Mouse (Mus musculus): ENCODE measurements around the gene Micu1. TPM values are rescaled to one million over a fixed set of nuclear protein-coding genes. Genes with fewer than 3 reads are reported as not detected.
A peak's percentile ranks its signal among the peaks of the same experiment; 100 is the strongest.
"Not testable (repeated sequence)": the region's sequence is repeated elsewhere in the genome, so short reads cannot be mapped to it uniquely, and the experiment has no call there.

Micu1 gene
- polyA plus RNA-seq, 2 experiments from 2014 or later: 47.1 to 78.3 TPM

DNA sequence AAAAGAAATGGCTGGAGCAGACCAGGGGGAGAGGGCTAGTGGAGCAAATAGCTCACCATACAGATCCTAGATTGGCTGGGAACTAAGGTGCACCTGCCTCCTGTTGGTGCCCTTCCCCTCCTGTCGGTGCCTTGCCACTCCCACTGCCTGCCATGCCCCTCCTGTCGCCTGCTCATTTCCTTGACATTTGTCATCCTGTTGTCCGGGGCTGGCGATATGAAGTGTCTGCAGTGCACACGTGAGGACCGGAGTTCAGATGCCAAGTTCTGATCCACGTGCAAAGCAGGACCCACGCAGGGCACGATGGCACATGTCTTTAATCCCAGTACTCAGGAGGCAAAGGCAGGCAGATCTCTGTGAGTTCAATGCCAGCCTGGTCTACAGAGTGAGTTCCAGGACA, 158.4 kb downstream of the Micu1 start:
- ATAC-seq: no peak

- ATAC-seq: no peak
Measured at GRCm38 (mm10) chr10:59861201-59861600, 158.9 kb downstream of the Micu1 start.

- no peak for ATAC-seq
Measured at GRCm38 (mm10) chr10:59862816-59863440, 160.7 kb downstream of the Micu1 start.

- no peak for ATAC-seq
Measured at GRCm38 (mm10) chr10:59863620-59864019, 161.3 kb downstream of the Micu1 start.

DNA sequence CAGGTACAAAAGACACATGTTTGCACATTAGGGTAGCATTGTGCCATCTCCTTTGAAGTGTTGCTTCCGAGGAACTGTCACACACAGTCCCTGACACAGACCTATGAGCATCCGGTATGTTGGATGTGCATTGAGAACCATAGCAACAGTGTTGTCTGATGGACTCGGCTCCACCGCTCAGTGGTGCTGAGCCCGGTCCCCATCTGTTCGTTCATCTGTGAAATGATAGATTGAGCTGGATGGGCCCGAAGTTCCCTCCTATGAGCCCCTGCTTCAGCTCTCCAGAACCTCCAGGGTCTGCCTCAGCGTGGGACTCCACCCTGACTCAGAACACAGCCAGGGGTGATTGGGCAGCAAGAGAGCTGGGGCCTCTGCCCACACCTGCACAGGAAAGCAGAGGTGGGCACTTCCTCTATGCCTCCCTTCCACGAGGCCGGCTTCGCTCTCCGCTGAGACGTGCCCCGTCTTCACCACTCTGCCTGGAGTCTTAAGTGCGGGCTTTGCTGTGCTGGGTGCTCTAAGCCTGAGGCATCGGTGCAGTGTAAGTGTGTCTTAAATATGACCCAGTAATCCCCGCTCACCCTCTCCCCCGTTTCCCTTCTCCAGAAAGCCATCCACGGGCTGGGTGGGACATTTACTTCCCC, 162.1 kb downstream of the Micu1 start:
- peak; percentile 71 for ATAC-seq

DNA sequence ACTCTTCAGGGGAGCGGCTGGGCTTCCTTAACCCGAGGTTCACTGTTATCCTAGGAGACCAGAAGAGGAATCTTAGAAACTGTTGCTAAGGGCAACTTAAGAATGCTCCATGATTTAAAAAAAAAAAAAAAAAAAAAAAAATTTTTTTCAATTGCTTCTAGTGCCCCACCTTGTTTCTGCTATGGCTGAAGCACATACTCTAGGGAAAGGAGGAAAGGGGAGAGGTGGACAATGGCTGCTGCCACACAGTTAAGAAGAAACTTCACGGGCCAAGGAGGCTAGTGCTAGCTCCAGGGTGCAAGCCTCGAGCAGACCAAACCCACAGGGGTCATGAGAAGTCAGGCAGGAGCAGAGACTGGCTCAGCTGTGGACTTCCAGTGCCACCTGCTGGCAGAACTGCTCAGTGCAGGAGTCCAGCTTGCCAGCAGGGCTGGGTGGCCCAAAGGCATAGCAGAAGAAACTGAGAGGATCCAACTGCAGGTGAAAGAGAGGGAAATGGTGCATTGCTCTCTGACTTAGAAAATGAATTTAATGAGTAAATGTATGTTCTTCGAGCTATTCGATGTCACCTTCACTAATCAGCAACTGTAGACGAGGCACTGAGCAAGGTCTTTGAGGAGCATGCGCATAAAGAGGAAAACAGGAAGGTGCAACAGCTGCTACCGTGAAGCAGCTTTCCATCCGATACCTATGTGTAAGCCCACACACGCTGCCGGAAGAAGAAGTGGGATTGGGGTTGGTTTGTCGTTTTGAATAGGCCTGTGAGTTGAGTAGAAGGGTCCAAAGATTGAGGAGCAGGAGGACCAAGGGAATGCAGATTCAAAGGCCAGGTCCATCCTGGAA, 162.8 kb downstream of the Micu1 start:
- peak; percentile 89 for ATAC-seq

DNA sequence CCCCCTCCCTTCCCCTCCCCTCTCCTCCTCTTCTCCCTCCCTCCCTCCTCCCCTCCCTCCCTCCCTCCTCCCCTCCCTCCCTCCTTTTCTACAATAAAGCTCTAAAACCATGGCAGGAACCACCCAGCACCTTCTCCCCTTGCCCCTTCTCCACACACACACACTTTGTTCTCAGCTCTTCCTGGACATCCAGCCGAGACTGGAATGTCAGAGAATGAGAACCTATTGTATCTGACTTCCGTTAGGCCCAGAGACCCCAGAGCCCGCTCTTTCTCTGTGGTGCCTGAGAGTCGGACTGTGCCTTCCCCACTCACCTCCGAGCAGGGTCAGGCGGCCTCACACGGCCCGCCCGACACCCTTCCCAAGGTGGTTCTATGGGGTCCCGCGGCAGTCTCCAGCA, 166.0 kb downstream of the Micu1 start:
- ATAC-seq: no peak

DNA sequence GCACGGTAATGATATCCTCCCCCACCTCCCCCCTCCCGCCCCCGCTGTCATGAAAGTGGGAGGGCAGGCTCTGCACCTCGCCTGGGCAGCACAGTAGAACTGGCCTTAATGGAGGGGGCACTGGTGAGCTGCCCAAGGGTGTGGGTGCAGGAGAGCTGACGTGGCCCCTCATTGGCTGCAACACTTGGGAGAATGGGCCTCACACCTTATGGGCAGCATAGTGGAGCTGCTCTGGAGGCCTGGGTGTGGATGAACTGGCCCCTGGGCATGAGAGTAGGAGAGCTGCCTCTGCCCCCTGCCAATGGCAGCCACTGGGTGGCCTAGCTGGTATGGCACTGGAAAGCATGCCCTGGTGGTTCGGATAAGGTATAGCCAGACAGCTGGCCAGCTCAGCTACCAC, 167.8 kb downstream of the Micu1 start:
- ATAC-seq: no peak

- not testable (repeated sequence) for ATAC-seq
Measured at GRCm38 (mm10) chr10:59872651-59873050, 170.4 kb downstream of the Micu1 start.

- no peak for ATAC-seq
Measured at GRCm38 (mm10) chr10:59873206-59873605, 170.9 kb downstream of the Micu1 start.

DNA sequence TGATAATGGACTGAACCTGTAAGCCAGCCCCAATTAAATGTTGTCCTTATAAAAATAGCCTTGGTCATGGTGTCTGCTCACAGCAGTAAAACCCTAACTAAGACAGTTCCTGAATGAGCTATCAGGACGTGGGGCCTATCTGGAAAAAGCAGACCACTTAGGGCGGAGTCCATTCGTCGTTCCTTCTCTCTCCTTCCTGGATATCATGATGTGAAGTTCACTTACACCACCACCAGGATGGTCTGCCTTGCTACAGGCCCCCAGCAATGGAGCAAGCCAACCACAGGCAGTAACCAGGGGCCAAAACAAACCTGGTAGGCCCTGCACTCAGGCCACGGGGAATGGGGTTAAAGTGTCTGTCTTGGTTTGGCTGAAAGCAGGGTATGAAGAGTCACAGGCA, 171.3 kb downstream of the Micu1 start:
- ATAC-seq: no peak

- no peak for ATAC-seq
Measured at GRCm38 (mm10) chr10:59875396-59875795, 173.1 kb downstream of the Micu1 start.

- not testable (repeated sequence) for ATAC-seq
Measured at GRCm38 (mm10) chr10:59876698-59877097, 174.4 kb downstream of the Micu1 start.

DNA sequence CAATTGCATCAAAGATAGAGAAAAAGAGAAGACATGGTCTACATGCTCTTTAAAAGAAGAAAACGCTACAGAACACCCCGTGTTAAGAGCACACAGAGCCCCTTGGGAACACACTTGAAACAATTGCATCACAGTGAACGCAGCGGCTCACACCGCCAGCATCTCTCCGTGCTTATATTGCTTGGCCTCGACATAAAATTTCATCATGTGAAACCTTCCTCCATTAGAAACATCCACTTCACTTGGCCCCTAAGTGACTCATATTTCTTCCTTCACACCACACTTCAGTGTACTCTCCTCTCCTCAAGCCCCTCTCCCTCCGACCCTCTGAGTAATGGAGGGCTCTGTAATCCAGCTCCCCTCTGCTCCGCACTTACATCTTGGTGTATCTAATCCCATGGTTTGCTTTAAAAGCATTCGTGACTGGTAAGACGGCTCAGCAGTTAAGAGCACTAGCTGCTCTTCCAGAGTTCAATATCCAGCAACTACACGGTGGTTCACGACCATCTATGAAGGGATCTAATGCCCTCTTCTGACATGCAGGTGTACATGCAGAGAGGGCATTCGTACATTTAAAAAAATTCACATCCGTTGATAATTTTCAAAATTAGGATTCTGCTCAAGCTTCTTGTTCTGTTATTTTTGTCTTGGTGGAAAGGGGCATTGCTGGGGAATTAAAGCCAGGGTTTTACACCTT, 175.3 kb downstream of the Micu1 start:
- no peak for ATAC-seq

DNA sequence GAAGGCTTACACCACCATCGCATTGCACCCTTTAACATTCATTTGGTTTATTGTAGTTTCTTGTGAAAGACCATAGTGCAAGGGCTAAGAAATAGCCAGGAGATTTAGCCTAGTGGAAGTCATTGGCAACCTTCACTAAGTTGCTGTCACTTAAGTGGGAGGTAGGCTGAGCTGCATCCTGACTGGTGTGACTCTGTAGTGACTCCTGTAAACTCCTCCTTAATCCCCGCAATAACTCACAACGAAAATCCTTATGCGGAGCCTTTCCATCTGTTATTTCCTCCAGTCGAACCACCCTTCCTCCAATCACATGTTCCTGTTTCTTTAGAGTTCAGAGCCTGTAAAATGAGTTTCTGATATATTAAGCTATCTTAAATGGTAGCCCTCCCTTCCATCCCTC, 176.5 kb downstream of the Micu1 start:
- ATAC-seq: peak; percentile 27

- peak; percentile 91 for ATAC-seq
Measured at GRCm38 (mm10) chr10:59879255-59880028, 177.2 kb downstream of the Micu1 start, which contains the start of gene Dnajb12. Gene Dnajb12, plus strand, starts transcription at chr10:59879556.

GRCm38 (mm10) chr10:59880029-59880386, 177.7 kb downstream of the Micu1 start:
- ATAC-seq: peak; percentile 16

- no peak for ATAC-seq
Measured at GRCm38 (mm10) chr10:59880837-59881236, 178.6 kb downstream of the Micu1 start.

GRCm38 (mm10) chr10:59884327-59885173, 182.3 kb downstream of the Micu1 start:
- ATAC-seq: no peak

DNA sequence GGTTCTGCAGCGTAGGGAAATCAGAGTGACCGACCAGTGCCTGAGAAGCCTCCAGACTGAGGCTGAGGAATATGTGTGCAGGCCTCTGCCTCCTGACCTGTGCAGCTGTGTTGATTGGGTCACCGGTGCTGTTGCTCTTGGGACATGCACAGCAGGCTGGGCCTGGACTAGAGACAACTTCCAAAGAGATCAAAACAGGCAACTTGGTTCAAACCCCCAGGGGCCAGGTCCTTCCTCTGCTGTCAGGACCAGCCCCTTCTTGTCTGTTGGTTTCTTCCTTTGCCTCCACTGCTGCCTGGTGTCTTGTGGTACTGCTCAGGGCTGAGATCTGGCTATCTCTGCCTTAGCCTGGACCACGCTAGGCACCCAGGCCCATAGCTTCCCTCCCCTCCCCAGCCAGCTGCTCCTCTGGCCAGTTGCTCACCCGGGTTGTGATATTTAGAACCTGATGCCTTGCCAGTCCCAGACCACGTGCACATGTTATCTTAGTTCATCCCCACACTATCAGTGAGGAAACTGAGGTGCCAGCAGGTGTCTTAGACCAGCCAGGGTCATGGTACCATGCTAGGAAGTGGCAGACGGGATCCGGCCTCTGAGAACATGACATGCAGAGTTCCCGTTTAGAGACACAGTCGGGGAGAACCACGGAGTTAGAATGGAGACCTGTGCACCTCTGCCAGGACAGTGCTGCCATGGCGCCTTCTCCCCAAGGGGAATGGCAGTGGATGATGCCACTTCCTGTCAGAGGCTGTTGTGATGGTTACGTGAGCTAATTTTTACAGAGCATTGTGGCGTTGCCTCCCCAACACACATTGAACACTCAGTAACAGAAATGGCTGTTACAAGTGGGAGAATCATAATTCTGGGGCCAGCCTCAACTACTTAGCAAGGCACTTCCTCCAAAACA, 183.2 kb downstream of the Micu1 start:
- ATAC-seq: peak; percentile 90

Data from CD4-positive, CD25-positive, alpha-beta regulatory T cell, adult 4 months (primary cell).